Mouse (Mus musculus) ES-Bruce4 (cell line): ENCODE results near the gene Ttc13. TPM values are rescaled to one million over a fixed set of nuclear protein-coding genes. Genes with fewer than 3 reads are reported as not detected.

Experiments
- H3K27ac ChIP-seq: 2 replicates; pipeline ENCODE4 v1.5.1; 2012; ENCODE audit warnings: low read length, inconsistent platforms; ENCODE audit not compliant: insufficient read depth
- H3K27me3 ChIP-seq: 2 replicates; pipeline ENCODE4 v1.6.1; 2012; ENCODE audit warnings: mild to moderate bottlenecking, low read length, inconsistent platforms; ENCODE audit not compliant: control insufficient read depth, poor library complexity, insufficient read depth, severe bottlenecking
- H3K36me3 ChIP-seq: 2 replicates; pipeline ENCODE4 v1.6.1; 2012; ENCODE audit warnings: inconsistent platforms, mild to moderate bottlenecking, low read length, moderate library complexity; ENCODE audit not compliant: control insufficient read depth, poor library complexity, insufficient read depth, severe bottlenecking
- H3K4me1 ChIP-seq: one replicate; pipeline ENCODE4 v1.8.1; 2011; ENCODE audit warnings: low read length; ENCODE audit not compliant: control insufficient read depth, insufficient read depth
- H3K4me3 ChIP-seq: 2 replicates; pipeline ENCODE4 v1.5.1; 2011; ENCODE audit warnings: low read depth, mild to moderate bottlenecking, low read length
- H3K9ac ChIP-seq: 2 replicates; pipeline ENCODE4 v1.6.1; 2012; ENCODE audit warnings: low read depth, mild to moderate bottlenecking, inconsistent platforms; ENCODE audit not compliant: poor library complexity, severe bottlenecking
- H3K9me3 ChIP-seq: replicated peaks from 2 replicates; pipeline ENCODE4 v1.6.1; 2012; ENCODE audit warnings: mild to moderate bottlenecking, low read length, inconsistent platforms; ENCODE audit not compliant: control insufficient read depth, poor library complexity, insufficient read depth, severe bottlenecking
- CTCF ChIP-seq: IDR thresholded peaks from one replicate; pipeline ENCODE4 v1.8.1; 2011; ENCODE audit warnings: low read depth, low read length
- EP300 ChIP-seq: IDR thresholded peaks from 2 replicates; pipeline ENCODE4 v1.6.1; 2011; ENCODE audit warnings: low read depth, low read length; ENCODE audit not compliant: insufficient read depth
- POLR2A ChIP-seq: IDR thresholded peaks from one replicate; pipeline ENCODE4 v1.8.1; 2011; ENCODE audit warnings: low read length; ENCODE audit not compliant: insufficient read depth
- polyA plus RNA-seq: library from polyadenylated mRNA; stranded (reverse); fragments of >200 nt; gene quantifications from 2 replicates; pipeline ENCODE4 v1.2.4, GENCODE M21; 2011; ENCODE audit warnings: low read depth; ENCODE audit not compliant: missing spikeins, insufficient read depth, insufficient read length

The Ttc13 gene
- polyA plus RNA-seq, 1 experiment = 57.1 TPM

GRCm38 (mm10) chr8:124661781-124662180 lies 60.0 kb downstream of the Ttc13 start:
- Histone ChIP-seq H3K9ac (peak overlapping the region; percentile 80; the same call in 1 of the 2 replicates), H3K4me3 (no peak overlapping the region), H3K4me1 (no peaks in the 10 kb centered on the region), H3K27me3 (no peaks in the 10 kb centered on the region), H3K36me3 (no peaks in the 10 kb centered on the region), H3K27ac (no peak overlapping the region), H3K9me3 (no peaks in the 10 kb centered on the region)
- TF ChIP-seq POLR2A (no peak), CTCF (no peak), EP300 (no peak)

GRCm38 (mm10) chr8:124658415-124658814 lies 63.4 kb downstream of the Ttc13 start:
- TF ChIP-seq CTCF = no peak
- TF ChIP-seq EP300 = no peak
- no peak for TF ChIP-seq POLR2A
- Histone ChIP-seq H3K36me3 (no peaks in the 10 kb centered on the region), H3K4me1 (no peaks in the 10 kb centered on the region), H3K27ac (no peak overlapping the region), H3K9me3 (no peaks in the 10 kb centered on the region), H3K9ac (no peak overlapping the region), H3K4me3 (no peak overlapping the region), H3K27me3 (no peaks in the 10 kb centered on the region)

DNA sequence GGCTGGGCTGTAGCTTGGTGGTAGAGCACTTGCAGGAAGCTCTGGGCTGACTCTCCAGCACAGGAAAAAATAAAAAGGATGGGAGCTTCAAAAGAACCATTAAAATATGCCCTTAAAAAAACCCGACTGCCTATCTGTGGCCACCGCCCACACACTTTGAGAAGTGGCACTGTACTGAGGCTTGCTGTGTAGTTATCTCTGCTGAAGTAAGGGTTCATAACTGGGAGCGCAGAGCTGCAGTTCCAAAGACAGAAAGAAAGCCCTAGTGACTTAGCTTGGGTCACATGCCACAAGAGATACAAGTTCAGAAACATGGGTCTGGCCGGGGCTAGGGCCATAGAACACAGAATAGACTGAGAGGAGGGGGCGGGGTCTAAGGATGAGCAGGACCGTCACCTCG lies 63.8 kb downstream of the Ttc13 start:
- no peak overlapping the region for H3K9ac ChIP-seq
- H3K36me3 ChIP-seq = no peaks in the 10 kb centered on the region
- no peaks in the 10 kb centered on the region for H3K27me3 ChIP-seq
- TF ChIP-seq CTCF (no peak), EP300 (no peak), POLR2A (no peak)
- H3K4me1 ChIP-seq = no peaks in the 10 kb centered on the region
- H3K4me3 ChIP-seq = no peak overlapping the region
- H3K27ac ChIP-seq = no peak overlapping the region
- H3K9me3 ChIP-seq = no peaks in the 10 kb centered on the region

- Histone ChIP-seq H3K4me1 (no peaks in the 10 kb centered on the region), H3K9ac (no peak overlapping the region)
Observed at GRCm38 (mm10) chr8:124653568-124654475, 68.0 kb downstream of the Ttc13 start.

DNA sequence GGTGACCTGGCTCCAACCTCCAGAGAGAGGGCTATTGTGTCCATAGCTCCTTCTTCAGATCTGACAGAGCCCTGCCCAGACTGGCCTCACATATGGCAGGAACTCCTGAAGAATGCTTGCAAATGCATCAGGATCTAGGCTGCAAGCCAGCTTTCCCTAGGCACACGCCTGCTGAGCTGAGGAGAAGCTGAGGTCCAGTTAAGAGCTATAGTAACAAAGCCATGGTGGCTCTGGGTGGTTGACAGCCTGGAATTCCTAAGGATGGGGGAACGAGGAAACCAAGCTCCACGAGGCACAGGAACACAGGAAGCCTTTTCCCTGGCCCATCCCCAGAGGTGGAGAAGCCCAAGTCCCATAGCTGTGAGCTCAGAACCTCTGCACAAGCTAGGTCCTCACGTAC lies 69.2 kb downstream of the Ttc13 start:
- Histone ChIP-seq H3K27ac (no peak overlapping the region), H3K9me3 (no peaks in the 10 kb centered on the region), H3K4me3 (no peak overlapping the region), H3K4me1 (peaks cover 3% of the 10 kb centered on the region), H3K36me3 (no peaks in the 10 kb centered on the region), H3K27me3 (no peaks in the 10 kb centered on the region), H3K9ac (no peak overlapping the region)
- TF ChIP-seq CTCF (no peak), EP300 (no peak), POLR2A (no peak)

More at GRCm38 (mm10) chr8:124653568-124654475, 68.0 kb downstream of the Ttc13 start:
- Histone ChIP-seq H3K9me3 (no peaks in the 10 kb centered on the region), H3K4me3 (no peak overlapping the region), H3K27ac (no peak overlapping the region), H3K27me3 (no peaks in the 10 kb centered on the region), H3K36me3 (no peaks in the 10 kb centered on the region)
- TF ChIP-seq POLR2A (no peak), EP300 (no peak), CTCF (no peak)

DNA sequence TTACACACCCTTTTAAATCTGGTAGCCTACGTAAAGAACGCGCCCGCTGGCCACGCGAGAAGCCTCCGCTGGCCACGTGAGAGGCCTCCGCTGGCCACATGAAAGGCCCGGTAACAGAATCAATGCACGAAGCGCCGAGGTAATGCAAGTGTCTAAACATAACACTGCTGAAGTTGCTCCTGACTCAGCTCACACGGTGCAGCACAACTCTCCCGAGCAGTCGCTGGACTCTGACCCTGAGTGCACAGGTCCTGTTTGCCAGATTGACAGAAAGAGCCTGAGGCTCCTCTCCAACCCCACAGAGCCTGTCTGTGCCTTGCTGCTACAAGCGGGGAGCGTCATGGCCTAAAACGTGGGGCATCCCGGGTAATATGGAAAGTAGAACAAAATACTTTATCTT lies 70.0 kb downstream of the Ttc13 start:
- Histone ChIP-seq H3K36me3 (no peaks in the 10 kb centered on the region), H3K27ac (no peak overlapping the region), H3K27me3 (no peaks in the 10 kb centered on the region), H3K4me1 (peaks cover 3% of the 10 kb centered on the region), H3K9me3 (no peaks in the 10 kb centered on the region), H3K9ac (no peak overlapping the region), H3K4me3 (no peak overlapping the region)
- TF ChIP-seq CTCF (no peak), POLR2A (no peak), EP300 (no peak)
